ENCODE assay signal across 33 mouse cellular contexts in genomic region chr6:24645346-24646053, GRCm38 (mm10). TPM values are rescaled to one million over a fixed set of nuclear protein-coding genes. Genes with fewer than 3 reads are reported as not detected.
DNase-seq lines count a peak whose midpoint lies in the region; ATAC-seq and TF ChIP-seq lines count a peak whose summit lies in the region.
"Had no signal": no experiment of that assay in that cellular context is flagged by ENCODE, and none has a peak within 500 bp of the region (broad histone marks: within the 10 kb centered on the region; RNA-seq: fewer than 3 reads in every experiment).

No protein-coding gene starts in this region.

- peak; percentile 77 for DNase-seq in heart, adult 11 months
- no peak for DNase-seq in heart, adult 18-20 months
- DNase-seq in cerebellum, adult 11 months = no peak
- DNase-seq in adrenal gland, postnatal 36 days = no peak
- no peak for DNase-seq in thymus, adult 18-20 months
- DNase-seq: cerebellum, adult 9-10 months; cerebellum, postnatal 36 days; embryo, embryonic 11 days; forebrain, postnatal 0 days; gastrocnemius, postnatal 10 days; heart, adult 2 months; heart, postnatal 4 days; kidney, adult 9 months; kidney, postnatal 10 days; layer of hippocampus, postnatal 36 days; left cerebral cortex, postnatal 4 days; liver, embryonic 13.5 days; lung, embryonic 14.5 days; lung, postnatal 14 days; right cerebral cortex, postnatal 4 days; thymus, postnatal 25 days had no signal

- no peak for TF ChIP-seq POLR2A in bone marrow macrophage, adult 2 months (IDR thresholded peaks at IDR 0.05; ENCODE audit: borderline replicate concordance, low read depth, low read length)

- TF ChIP-seq CTCF in bone marrow macrophage, adult 2 months (IDR thresholded peaks at IDR 0.05; ENCODE audit: low read depth, low read length) = no peak

- peaks cover 29% of the 10 kb centered on the region for H3K4me1 ChIP-seq in bone marrow macrophage, adult 2 months (ENCODE audit: control insufficient read depth, insufficient read depth, low read length)
- H3K4me1 ChIP-seq: embryonic facial prominence, embryonic 13.5 days; stomach, embryonic 15.5 days had no signal

- peak overlapping the region; percentile 29 for H3K4me3 ChIP-seq in bone marrow macrophage, adult 2 months (ENCODE audit: insufficient read depth, low read length)
- H3K4me3 ChIP-seq: embryonic facial prominence, embryonic 13.5 days; forebrain, embryonic 10.5 days; heart, adult 2 months; heart, embryonic 12.5 days; liver, embryonic 13.5 days; midbrain, embryonic 13.5 days; stomach, embryonic 15.5 days had no signal

- peak; percentile 84 for ATAC-seq in megakaryocyte, adult 5-6 weeks (ENCODE audit: poor library complexity, severe bottlenecking)
- ATAC-seq: forebrain, postnatal 0 days; intestine, postnatal 0 days; midbrain, embryonic 13.5 days had no signal

- peak overlapping the region; percentile 74 for H3K27ac ChIP-seq in bone marrow macrophage, adult 2 months (ENCODE audit: insufficient read depth, low read depth, low read length)
- H3K27ac ChIP-seq: embryonic facial prominence, embryonic 13.5 days; forebrain, embryonic 10.5 days; heart, adult 2 months; hindbrain, embryonic 14.5 days; liver, embryonic 13.5 days; midbrain, embryonic 13.5 days; stomach, embryonic 15.5 days had no signal

RNA-seq across cellular contexts. Expression of gene Wasl, which starts 19.3 kb away (rescaled TPM):
- 10 to 100 TPM; 26.5 to 26.9 TPM for total RNA-seq in heart, adult 18-20 months (2021)
- 18.5 and 18.7 TPM in 2 replicates for polyA plus RNA-seq in bone marrow macrophage, adult 2 months (2012; ENCODE audit: insufficient read depth, insufficient read length, missing spikeins)
- total RNA-seq in megakaryocyte, adult 5-6 weeks (2015) = 17.1 and 19.1 TPM in 2 replicates
- total RNA-seq in megakaryocyte, adult 5-6 weeks (2017) = 6.6 and 11.3 TPM in 2 replicates
- total RNA-seq in adrenal gland, postnatal 36 days (2021) = 10 to 100 TPM; 57.7 to 70.4 TPM

RNA-seq across cellular contexts. Expression of gene Lmod2, which starts 47.9 kb away (rescaled TPM):
- total RNA-seq in heart, adult 18-20 months (2021) = 100 to 1,000 TPM; 861 to 872 TPM
- not detected in 2 replicates for polyA plus RNA-seq in bone marrow macrophage, adult 2 months (2012; ENCODE audit: insufficient read depth, insufficient read length, missing spikeins)
- not detected in 2 replicates for total RNA-seq in megakaryocyte, adult 5-6 weeks (2015)
- total RNA-seq in megakaryocyte, adult 5-6 weeks (2017) = not detected in 2 replicates
- under 1 TPM in 1 of 2 experiments, not detected in 1; 0.26 TPM for total RNA-seq in adrenal gland, postnatal 36 days (2021)
- total RNA-seq: forebrain, postnatal 0 days; layer of hippocampus, postnatal 36 days; left cerebral cortex, postnatal 4 days; megakaryocyte-erythroid progenitor cell, adult 5-6 weeks had no signal
- polyA plus RNA-seq: forebrain, embryonic 10.5 days; forebrain, postnatal 0 days; hindbrain, embryonic 14.5 days; intestine, postnatal 0 days; large intestine, adult 2 months; midbrain, embryonic 13.5 days; neural tube, embryonic 14.5 days had no signal

Comparison
In these comparisons a context has a peak if more than half of its experiments do, and no peak if none do; other contexts are left out.
1. RNA of gene Lmod2, which starts 47.9 kb away (total RNA-seq): 861 to 872 TPM in heart, adult 18-20 months; 0.26 TPM in adrenal gland, postnatal 36 days and not detected in megakaryocyte, adult 5-6 weeks; every median in the first group is over 100 times any median in the second.